Mouse (Mus musculus) neural tube, postnatal 0 days (tissue): ENCODE results near the gene Gnaq. TPM values are rescaled to one million over a fixed set of nuclear protein-coding genes. Genes with fewer than 3 reads are reported as not detected.

Experiments used
- microRNA-seq: library from miRNA; unstranded; fragments of <30 nt; microRNA quantifications from one replicate; pipeline ENCODE4, GENCODE M21; 2016
- polyA plus RNA-seq: library from polyadenylated mRNA; unstranded; fragments of >200 nt; fragmentation: Nextera tagmentation; extraction: Ambion mirVana; gene quantifications from 2 replicates; pipeline ENCODE4 v1.2.1, GENCODE M21; 2015

Gnaq gene
- 81.4 and 87.4 TPM in 2 replicates for polyA plus RNA-seq

GRCm38 (mm10) chr19:16132791-16132864 is at the start of gene Gnaq:
TSS of gene Gnaq (plus strand) at chr19:16132831.

DNA sequence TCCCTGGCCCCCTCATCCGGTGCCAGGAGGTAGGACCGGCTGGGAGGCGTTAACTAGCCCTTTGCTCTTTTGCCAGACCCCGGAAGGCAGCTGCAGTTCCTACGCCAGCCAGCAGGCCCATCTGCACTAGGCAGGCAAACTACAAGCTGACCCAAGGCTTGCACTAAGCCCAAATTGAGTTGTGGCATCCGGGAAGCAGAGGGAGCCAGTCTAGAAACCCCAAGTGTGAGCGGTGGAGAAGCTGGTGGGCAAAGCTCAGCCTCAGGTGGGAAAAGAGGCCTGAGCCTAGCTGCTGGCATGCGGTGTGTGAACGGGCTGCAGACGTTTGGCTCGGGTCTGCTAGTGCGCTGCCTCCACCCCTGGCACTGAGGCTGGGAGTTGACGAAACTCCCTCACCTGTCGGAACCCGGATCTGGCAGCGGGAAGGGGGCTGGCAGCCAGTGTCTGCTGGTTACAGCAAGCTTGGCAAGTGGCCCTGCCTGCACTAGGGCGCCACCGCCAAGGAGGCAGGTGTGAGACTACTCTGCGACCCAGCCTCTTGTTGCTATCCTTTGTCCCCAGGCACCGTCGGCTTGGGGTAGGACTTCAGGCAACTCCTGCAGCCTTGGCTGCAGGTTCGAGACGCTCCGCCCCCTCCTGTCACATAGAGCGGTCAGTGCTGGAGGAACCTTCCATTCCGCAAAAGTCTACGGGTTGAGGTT is 303.1 kb downstream of the Gnaq start, which contains the start of gene Gna14:
Gene Gna14 (plus strand): TSS at position 232 of the 701 bp plus-strand sequence.

Small RNA genes lying within 50 kb of the gene (microRNA-seq; reads per million reads assigned to microRNA genes)
- gene Mir496b = not detected

Other genes with a start within 250 kb of the Gnaq start
- 65.3 and 68.8 TPM in 2 replicates for gene Psat1, start 185.5 kb upstream of the Gnaq start, polyA plus RNA-seq
- gene Cep78, start 147.8 kb upstream of the Gnaq start, polyA plus RNA-seq = 16.1 and 16.7 TPM in 2 replicates